Mouse (Mus musculus) hindbrain, embryonic 11.5 days (tissue): Measurements from ENCODE around the gene Sec14l1. TPM values are rescaled to one million over a fixed set of nuclear protein-coding genes. Genes with fewer than 3 reads are reported as not detected.

ENCODE experiments used
- ATAC-seq: fragments of 200-750 bp; cut with Nextera tagmentation; 2 replicates; pipeline ENCODE4 v1.8.0; 2017; ENCODE audit warnings: mild to moderate bottlenecking, moderate TSS enrichment, moderate library complexity; ENCODE audit not compliant: low FRiP score
- DNase-seq: peaks from one replicate; pipeline ENCODE4 v3.0.0-alpha.2; 2015; ENCODE audit warnings: low spot score
- H3K27ac ChIP-seq: fragments of 300-500 bp; sonication (generic); 2 replicates; pipeline ENCODE4 v1.5.1; 2014; ENCODE audit warnings: mild to moderate bottlenecking, low read depth, low read length
- H3K27me3 ChIP-seq: fragments of 300-500 bp; sonication (generic); 2 replicates; pipeline ENCODE4 v1.6.1; 2014; ENCODE audit warnings: mild to moderate bottlenecking, low read length, moderate library complexity, mixed read lengths; ENCODE audit not compliant: control insufficient read depth, insufficient read depth
- H3K36me3 ChIP-seq: fragments of 300-500 bp; sonication (generic); 2 replicates; pipeline ENCODE4 v1.6.1; 2014; ENCODE audit warnings: mild to moderate bottlenecking, low read length, moderate library complexity, mixed read lengths; ENCODE audit not compliant: control insufficient read depth, insufficient read depth
- H3K4me1 ChIP-seq: fragments of 300-500 bp; sonication (generic); replicated peaks from 2 replicates; pipeline ENCODE4 v1.6.1; 2014; ENCODE audit warnings: low read length, mixed read lengths; ENCODE audit not compliant: control insufficient read depth, insufficient read depth
- H3K4me2 ChIP-seq: fragments of 300-500 bp; sonication (generic); replicated peaks from 2 replicates; pipeline ENCODE4 v1.6.1; 2014; ENCODE audit warnings: mild to moderate bottlenecking, low read depth, low read length
- H3K4me3 ChIP-seq: fragments of 300-500 bp; sonication (generic); 2 replicates; pipeline ENCODE4 v1.5.1; 2014; ENCODE audit warnings: low read depth, low read length
- H3K9ac ChIP-seq: fragments of 300-500 bp; sonication (generic); 2 replicates; pipeline ENCODE4 v1.6.1; 2014; ENCODE audit warnings: low read depth, low read length
- H3K9me3 ChIP-seq: fragments of 300-500 bp; sonication (generic); 2 replicates; pipeline ENCODE4 v1.6.1; 2016; ENCODE audit warnings: low read length; ENCODE audit not compliant: control insufficient read depth
- WGBS: fragments of 180-500 bp; shearing (Covaris S2); extraction: QIAGEN DNeasy Blood & Tissue Kit; methylation state at CpG from one replicate; pipeline ENCODE4 v1.1.7; 2014; 5-methylcytosine and 5-hydroxymethylcytosine counted together
- polyA plus RNA-seq: library from polyadenylated mRNA; unstranded; fragments of >200 nt; fragmentation: Nextera tagmentation; extraction: Ambion mirVana; gene quantifications from 2 replicates; pipeline ENCODE4 v1.2.1, GENCODE M21; 2014

Gene Sec14l1
- polyA plus RNA-seq, 1 experiment from 2014 or later: 36.9 TPM

DNA sequence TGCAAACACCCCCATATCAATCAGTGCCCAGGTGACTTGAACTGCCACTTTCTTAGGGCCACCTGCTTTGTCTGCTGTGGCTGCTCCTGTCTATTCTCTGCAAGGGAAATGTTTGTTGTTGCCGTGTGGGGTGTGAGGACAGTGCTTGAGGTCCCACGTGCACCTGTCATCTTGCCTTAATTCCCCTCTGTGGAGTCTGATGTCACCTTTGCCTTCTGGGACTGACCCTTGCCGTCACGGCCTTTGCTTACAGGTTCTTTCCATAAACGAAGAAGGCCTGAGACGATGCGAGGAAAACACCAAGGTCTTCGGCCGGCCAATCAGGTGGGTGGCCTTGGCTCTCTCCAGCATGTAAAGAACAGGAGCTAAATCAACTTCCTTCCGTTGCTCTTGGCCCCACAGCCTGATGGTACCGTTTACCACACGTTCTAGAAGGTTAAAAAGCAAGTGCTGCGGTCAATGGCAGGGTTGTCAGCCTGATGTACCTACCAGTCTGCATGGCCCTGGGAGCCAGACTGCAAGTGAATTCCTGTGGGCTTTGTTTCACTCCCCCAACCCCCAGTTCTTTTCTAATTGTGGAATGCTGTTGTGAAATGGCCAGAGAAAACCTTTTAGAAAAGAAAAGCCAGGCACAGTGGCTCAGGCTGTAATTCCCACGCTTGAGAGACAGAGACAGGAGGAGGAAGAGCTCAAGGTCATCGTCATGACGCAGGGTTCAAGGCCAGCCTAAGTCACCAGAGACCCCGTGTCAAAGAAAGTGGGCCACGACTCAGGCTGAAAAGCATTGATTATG lies 34.1 kb downstream of the Sec14l1 start:
- Histone ChIP-seq H3K27ac (no peak overlapping the region), H3K4me3 (no peak overlapping the region), H3K4me1 (peaks cover 2% of the 10 kb centered on the region; the same call in 1 of the 2 replicates), H3K4me2 (no peak overlapping the region), H3K9ac (no peak overlapping the region), H3K27me3 (no peaks in the 10 kb centered on the region), H3K9me3 (no peaks in the 10 kb centered on the region), H3K36me3 (peaks cover 6% of the 10 kb centered on the region)
- no peak for ATAC-seq
- no peak for DNase-seq
- WGBS: 77% methylated on average over 18 of the region's 18 CpGs

- no peak for DNase-seq
- no peak overlapping the region for H3K4me3 ChIP-seq
- ATAC-seq: no peak
- 83% methylated on average over 9 of the region's 9 CpGs for WGBS
- peaks cover 2% of the 10 kb centered on the region; the same call in 1 of the 2 replicates for H3K4me1 ChIP-seq
- H3K27me3 ChIP-seq: no peaks in the 10 kb centered on the region
- H3K4me2 ChIP-seq: no peak overlapping the region
- no peaks in the 10 kb centered on the region for H3K9me3 ChIP-seq
- H3K9ac ChIP-seq: no peak overlapping the region
- no peak overlapping the region for H3K27ac ChIP-seq
- no peaks in the 10 kb centered on the region for H3K36me3 ChIP-seq
These were observed 35.5 kb downstream of the Sec14l1 start for GRCm38 (mm10) chr11:117150467-117150966.

GRCm38 (mm10) chr11:117151461-117151860 lies 36.5 kb downstream of the Sec14l1 start:
- Histone ChIP-seq H3K9me3 (no peaks in the 10 kb centered on the region), H3K9ac (no peak overlapping the region), H3K4me2 (no peak overlapping the region), H3K4me3 (no peak overlapping the region), H3K36me3 (no peaks in the 10 kb centered on the region), H3K4me1 (peaks cover 2% of the 10 kb centered on the region; the same call in 1 of the 2 replicates), H3K27me3 (no peaks in the 10 kb centered on the region), H3K27ac (no peak overlapping the region)
- ATAC-seq: no peak
- WGBS: 93% methylated on average over 7 of the region's 7 CpGs
- no peak for DNase-seq

DNA sequence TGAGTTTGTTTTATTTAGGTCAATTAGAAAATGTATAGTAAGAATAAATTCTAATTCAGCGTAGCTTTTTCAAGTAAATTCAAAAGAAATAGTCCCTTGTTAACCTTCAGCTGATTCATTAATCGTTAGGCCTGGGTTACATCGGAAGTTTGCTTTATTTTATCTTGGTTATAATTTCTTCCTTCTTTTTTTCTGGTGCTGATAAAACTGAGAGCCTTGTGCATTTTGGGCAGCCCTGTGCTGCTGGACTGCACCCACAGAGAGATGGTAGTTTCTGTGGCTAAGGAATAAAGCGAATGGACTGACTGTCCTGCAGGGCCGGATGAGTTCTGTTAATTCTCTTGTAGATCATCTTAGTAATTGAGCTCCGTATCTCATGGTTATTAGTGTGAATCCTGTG lies 37.6 kb downstream of the Sec14l1 start:
- 96% methylated on average over 6 of the region's 6 CpGs for WGBS

GRCm38 (mm10) chr11:117153553-117153952 lies 38.6 kb downstream of the Sec14l1 start:
- 79% methylated on average over 9 of the region's 9 CpGs for WGBS
- Histone ChIP-seq H3K4me3 (no peak overlapping the region), H3K9ac (no peak overlapping the region), H3K36me3 (0 out of 2 replicates have a peak, but pooled peaks cover 4% of the 10 kb centered on the region), H3K27ac (no peak overlapping the region), H3K27me3 (no peaks in the 10 kb centered on the region), H3K4me2 (no peak overlapping the region), H3K9me3 (no peaks in the 10 kb centered on the region), H3K4me1 (no peaks in the 10 kb centered on the region)
- DNase-seq (no peak), ATAC-seq (no peak)

More for the DNA sequence above, 37.6 kb downstream of the Sec14l1 start:
- DNase-seq (no peak), ATAC-seq (no peak)
- no peaks in the 10 kb centered on the region for H3K27me3 ChIP-seq
- no peak overlapping the region for H3K9ac ChIP-seq
- H3K4me1 ChIP-seq: no peaks in the 10 kb centered on the region
- H3K36me3 ChIP-seq: 0 out of 2 replicates have a peak, but pooled peaks cover 4% of the 10 kb centered on the region
- H3K4me3 ChIP-seq: no peak overlapping the region
- no peaks in the 10 kb centered on the region for H3K9me3 ChIP-seq
- H3K27ac ChIP-seq: no peak overlapping the region
- no peak overlapping the region for H3K4me2 ChIP-seq

DNA sequence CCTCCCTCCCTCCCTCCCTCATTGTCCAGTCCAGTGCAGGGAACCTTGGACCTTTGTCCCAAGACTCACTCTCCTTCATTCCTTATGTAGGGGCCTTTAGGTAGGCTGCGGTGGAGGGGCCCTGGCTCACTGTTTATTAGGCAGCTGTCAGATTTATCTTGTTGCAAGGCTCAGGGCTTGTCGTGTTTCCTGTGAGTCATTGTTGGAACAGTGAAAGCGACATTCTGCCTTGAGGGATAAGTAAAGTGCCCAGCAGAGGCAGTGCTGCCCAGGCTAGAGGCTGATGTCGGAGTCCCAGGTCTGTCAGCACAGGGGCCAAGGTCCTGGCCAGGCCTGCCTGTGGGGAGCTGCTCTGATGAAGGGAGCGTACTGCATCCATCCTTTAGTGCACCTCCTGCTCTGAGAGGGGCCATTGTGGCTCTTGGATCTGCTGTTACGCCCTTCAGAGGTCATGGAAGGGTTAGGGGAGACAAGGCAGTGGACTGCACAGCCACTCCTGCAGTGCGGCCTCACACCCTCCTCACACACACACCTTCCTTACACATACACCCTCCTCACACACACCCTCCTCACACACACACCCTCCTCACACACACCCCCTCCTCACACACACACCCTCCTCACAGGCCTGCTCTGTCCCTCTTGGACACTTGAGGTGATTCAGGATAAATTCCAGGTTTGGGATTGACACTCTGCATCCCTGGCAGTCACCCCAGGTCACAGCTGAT lies 39.3 kb downstream of the Sec14l1 start:
- DNase-seq: no peak
- Histone ChIP-seq H3K9ac (no peak overlapping the region), H3K4me2 (no peak overlapping the region), H3K27me3 (no peaks in the 10 kb centered on the region), H3K4me3 (no peak overlapping the region), H3K27ac (no peak overlapping the region), H3K36me3 (0 out of 2 replicates have a peak, but pooled peaks cover 4% of the 10 kb centered on the region), H3K9me3 (no peaks in the 10 kb centered on the region), H3K4me1 (no peaks in the 10 kb centered on the region)
- no peak for ATAC-seq
- WGBS: 61% methylated on average over 7 of the region's 7 CpGs

- H3K4me1 ChIP-seq: no peaks in the 10 kb centered on the region
- H3K27me3 ChIP-seq: no peaks in the 10 kb centered on the region
- 8% methylated on average over 15 of the region's 15 CpGs for WGBS
- DNase-seq: peak; percentile 83
- H3K4me3 ChIP-seq: no peak overlapping the region
- H3K4me2 ChIP-seq: no peak overlapping the region
- no peak overlapping the region for H3K27ac ChIP-seq
- 0 out of 2 replicates have a peak, but pooled peaks cover 4% of the 10 kb centered on the region for H3K36me3 ChIP-seq
- no peak overlapping the region for H3K9ac ChIP-seq
- H3K9me3 ChIP-seq: no peaks in the 10 kb centered on the region
- ATAC-seq: no peak
These were observed 41.8 kb downstream of the Sec14l1 start for GRCm38 (mm10) chr11:117156725-117157124.

- no peak overlapping the region for H3K4me2 ChIP-seq
- no peaks in the 10 kb centered on the region for H3K4me1 ChIP-seq
- H3K4me3 ChIP-seq: no peak overlapping the region
- H3K9ac ChIP-seq: no peak overlapping the region
- WGBS: 91% methylated on average over 11 of the region's 11 CpGs
- no peak overlapping the region for H3K27ac ChIP-seq
- ATAC-seq: no peak
- no peaks in the 10 kb centered on the region for H3K9me3 ChIP-seq
- H3K36me3 ChIP-seq: 0 out of 2 replicates have a peak, but pooled peaks cover 4% of the 10 kb centered on the region
- DNase-seq: no peak
- no peaks in the 10 kb centered on the region for H3K27me3 ChIP-seq
These were observed 43.4 kb downstream of the Sec14l1 start for GRCm38 (mm10) chr11:117158343-117158742.
